Mouse (Mus musculus): ENCODE results near the gene Cryba2.

GRCm38 (mm10) chr1:74848946-74849345 lies 44.0 kb downstream of the Cryba2 start:
- TF ChIP-seq CTCF (conservative IDR thresholded peaks at IDR 0.05; ENCODE audit: low read length) (no peak), POU5F1 (IDR thresholded peaks at IDR 0.05; ENCODE audit: borderline replicate concordance, low read length) (no peak), NANOG (IDR thresholded peaks at IDR 0.05; ENCODE audit: borderline replicate concordance, low read length) (no peak)
